Mouse (Mus musculus) thymus, adult 2 months (tissue): Measurements from ENCODE around the gene Map1lc3a.

Experiments used
- CTCF ChIP-seq: fragments of 200-500 bp; IDR thresholded peaks from 2 replicates; pipeline ENCODE4 v1.5.1; 2012; ENCODE audit warnings: mild to moderate bottlenecking, control low read depth, low read length, moderate library complexity, borderline replicate concordance; ENCODE audit not compliant: control insufficient read depth, poor library complexity, insufficient read depth; ENCODE audit errors: extremely low read depth
- POLR2A ChIP-seq: fragments of 200-500 bp; IDR thresholded peaks from 2 replicates; pipeline ENCODE4 v1.6.1; 2012; ENCODE audit warnings: mild to moderate bottlenecking, low read length, control low read depth, moderate library complexity; ENCODE audit not compliant: control insufficient read depth, poor library complexity, insufficient read depth; ENCODE audit errors: extremely low read depth

GRCm38 (mm10) chr2:155272396-155273170, 3.5 kb upstream of the Map1lc3a start:
- TF ChIP-seq POLR2A = no peak
- TF ChIP-seq CTCF = no peak
